Mouse (Mus musculus) G1E (cell line): ENCODE measurements at regions not wholly inside any gene's neighbourhood (a gene's known extent, or its start where the extent isn't known, plus 50 kb on each side); places are given as distances from the start of the nearest gene placed in this dataset.

Experiments used
- CTCF ChIP-seq: IDR thresholded peaks from 2 replicates; pipeline ENCODE4 v1.5.1; 2012; ENCODE audit warnings: low read depth, low read length, inconsistent platforms, mixed read lengths
- GATA1 ChIP-seq: IDR thresholded peaks from 2 replicates; pipeline ENCODE4 v1.6.1; 2012; ENCODE audit warnings: borderline replicate concordance, low read length, inconsistent platforms, mixed read lengths
- TAL1 ChIP-seq: conservative IDR thresholded peaks from 2 replicates; pipeline ENCODE4 v1.6.1; 2012; ENCODE audit warnings: low read depth, low read length, inconsistent platforms, mixed read lengths

GRCm38 (mm10) chr4:11889039-11889600 is 91.9 kb downstream of the Gm10604 start:
- no peak for TF ChIP-seq GATA1
- no peak for TF ChIP-seq CTCF
- no peak for TF ChIP-seq TAL1
